Mouse (Mus musculus): ENCODE measurements around the gene Ism1. TPM values are rescaled to one million over a fixed set of nuclear protein-coding genes. Genes with fewer than 3 reads are reported as not detected.

The Ism1 gene
- polyA plus RNA-seq, 1 experiment from 2014 or later, result 7.3 TPM

Other genes starting within 250 kb of the Ism1 start
- 0.39 and 0.46 TPM in 2 replicates for gene Sptlc3, start 184.3 kb upstream of the Ism1 start, polyA plus RNA-seq (2014; fragmentation: Nextera tagmentation; extraction: Ambion mirVana)